Mouse (Mus musculus) lung, postnatal 0 days (tissue): ENCODE results near the gene Pes1.

Source experiments
- CTCF ChIP-seq: IDR thresholded peaks from 2 replicates; pipeline ENCODE4 v1.5.1; 2016; ENCODE audit warnings: antibody characterized with exemption, mild to moderate bottlenecking
- EP300 ChIP-seq: IDR thresholded peaks from 2 replicates; pipeline ENCODE4 v1.6.1; 2016; ENCODE audit warnings: antibody characterized with exemption, mild to moderate bottlenecking, control low read depth

- TF ChIP-seq CTCF (no peak), EP300 (no peak)
Observed at GRCm38 (mm10) chr11:3989748-3990147, 26.0 kb downstream of the Pes1 start.
